Mouse (Mus musculus) neural tube, embryonic 11.5 days (tissue): ENCODE measurements around the gene Lamc2. TPM values are rescaled to one million over a fixed set of nuclear protein-coding genes. Genes with fewer than 3 reads are reported as not detected.

Experiments used
- ATAC-seq: fragments of 200-750 bp; cut with Nextera tagmentation; 2 replicates; pipeline ENCODE4 v1.8.0; 2017; ENCODE audit warnings: moderate number of reproducible peaks, mild to moderate bottlenecking, moderate TSS enrichment, moderate library complexity; ENCODE audit not compliant: insufficient read depth, low FRiP score, low TSS enrichment
- DNase-seq: peaks from one replicate; pipeline ENCODE4 v3.0.0-alpha.2; 2015; ENCODE audit warnings: low spot score
- H3K27ac ChIP-seq: fragments of 300-500 bp; sonication (generic); 2 replicates; pipeline ENCODE4 v1.5.1; 2014; ENCODE audit warnings: low read depth, mild to moderate bottlenecking, low read length
- H3K27me3 ChIP-seq: fragments of 300-500 bp; sonication (generic); 2 replicates; pipeline ENCODE4 v1.6.1; 2014; ENCODE audit warnings: mild to moderate bottlenecking, low read length, mixed read lengths; ENCODE audit not compliant: control insufficient read depth, insufficient read depth
- H3K36me3 ChIP-seq: fragments of 300-500 bp; sonication (generic); 2 replicates; pipeline ENCODE4 v1.6.1; 2014; ENCODE audit warnings: mild to moderate bottlenecking, low read length, moderate library complexity, mixed read lengths; ENCODE audit not compliant: control insufficient read depth, insufficient read depth
- H3K4me1 ChIP-seq: fragments of 300-500 bp; sonication (generic); 2 replicates; pipeline ENCODE4 v1.6.1; 2014; ENCODE audit warnings: low read length, mixed read lengths; ENCODE audit not compliant: control insufficient read depth, insufficient read depth
- H3K4me2 ChIP-seq: fragments of 300-500 bp; sonication (generic); 2 replicates; pipeline ENCODE4 v1.6.1; 2014; ENCODE audit warnings: low read depth, mild to moderate bottlenecking, moderate library complexity
- H3K4me3 ChIP-seq: fragments of 300-500 bp; sonication (generic); 2 replicates; pipeline ENCODE4 v1.5.1; 2014; ENCODE audit warnings: low read depth, low read length
- H3K9ac ChIP-seq: fragments of 300-500 bp; sonication (generic); 2 replicates; pipeline ENCODE4 v1.6.1; 2014; ENCODE audit warnings: mild to moderate bottlenecking, low read length
- H3K9me3 ChIP-seq: fragments of 300-500 bp; sonication (generic); 2 replicates; pipeline ENCODE4 v1.6.1; 2016; ENCODE audit warnings: low read length; ENCODE audit not compliant: control insufficient read depth
- WGBS: fragments of 180-500 bp; shearing (Covaris S2); extraction: QIAGEN DNeasy Blood & Tissue Kit; methylation state at CpG from one replicate; pipeline ENCODE4 v1.1.7; 2014; 5-methylcytosine and 5-hydroxymethylcytosine counted together
- polyA plus RNA-seq: library from polyadenylated mRNA; unstranded; fragments of >200 nt; fragmentation: Nextera tagmentation; extraction: Ambion mirVana; gene quantifications from 2 replicates; pipeline ENCODE4 v1.2.1, GENCODE M21; 2014

Gene Lamc2
- polyA plus RNA-seq, 1 experiment from 2014 or later: 0.78 TPM

DNA sequence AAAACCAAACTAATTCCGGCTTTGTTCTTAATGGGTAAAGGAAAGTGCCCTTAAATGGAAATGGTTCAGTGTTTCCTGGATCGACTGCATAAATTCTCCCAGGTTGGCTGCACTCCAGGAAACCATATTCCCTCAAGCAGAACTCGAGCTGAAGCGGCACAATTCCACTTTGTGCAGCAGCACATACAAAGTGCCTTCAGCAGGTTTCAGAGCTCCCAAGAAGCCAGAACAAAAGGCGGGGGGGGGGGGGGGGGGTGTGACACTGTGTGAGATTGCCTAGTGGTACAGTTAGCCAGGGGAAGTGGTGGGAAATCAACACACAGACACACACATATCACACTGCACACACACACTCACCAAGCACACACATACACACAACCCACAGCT, 5.7 kb upstream of the Lamc2 start:
- peak; percentile 27 for DNase-seq
- Histone ChIP-seq H3K27me3 (peaks cover 6% of the 10 kb centered on the region), H3K36me3 (no peaks in the 10 kb centered on the region), H3K4me1 (no peaks in the 10 kb centered on the region; the same call in 1 of the 2 replicates), H3K27ac (no peak overlapping the region), H3K4me2 (no peak overlapping the region), H3K9me3 (no peaks in the 10 kb centered on the region), H3K4me3 (no peak overlapping the region), H3K9ac (no peak overlapping the region)
- peak; percentile 31; the same call in 1 of the 2 replicates for ATAC-seq
- WGBS: 25% methylated on average over 5 of the region's 5 CpGs

GRCm38 (mm10) chr1:153191237-153191942, 5.1 kb upstream of the Lamc2 start:
- Histone ChIP-seq H3K9me3 (no peaks in the 10 kb centered on the region), H3K4me3 (no peak overlapping the region), H3K9ac (no peak overlapping the region), H3K4me2 (no peak overlapping the region), H3K4me1 (no peaks in the 10 kb centered on the region; the same call in 1 of the 2 replicates), H3K36me3 (no peaks in the 10 kb centered on the region), H3K27me3 (peaks cover 11% of the 10 kb centered on the region), H3K27ac (no peak overlapping the region)
- 57% methylated on average over 15 of the region's 15 CpGs for WGBS
- DNase-seq: peak; percentile 29
- peak; percentile 20; the same call in 1 of the 2 replicates for ATAC-seq

DNA sequence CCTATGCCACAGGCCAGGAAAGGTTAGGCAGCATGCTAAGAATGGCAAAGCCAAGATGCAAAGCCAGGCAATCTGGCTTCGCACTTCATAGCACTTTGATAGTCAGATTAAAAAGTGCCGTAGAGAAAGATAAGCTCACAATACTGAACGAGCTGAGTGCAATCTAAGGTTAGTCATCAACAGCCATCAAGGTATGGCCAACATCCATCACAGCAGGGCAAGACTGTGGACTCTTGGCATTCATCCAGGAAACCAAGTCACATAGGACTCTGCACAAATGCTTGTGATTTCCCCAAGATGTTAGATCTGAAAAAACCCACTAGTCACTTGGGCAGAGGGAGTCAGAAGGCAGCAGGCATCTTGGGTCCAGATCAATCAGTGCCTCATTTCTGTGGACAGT, 1.8 kb upstream of the Lamc2 start:
- no peak overlapping the region for H3K9ac ChIP-seq
- H3K4me1 ChIP-seq: peaks cover 4% of the 10 kb centered on the region
- ATAC-seq (no peak), DNase-seq (no peak)
- H3K27me3 ChIP-seq: peaks cover 30% of the 10 kb centered on the region
- WGBS: 87% methylated on average over 3 of the region's 3 CpGs
- no peaks in the 10 kb centered on the region for H3K36me3 ChIP-seq
- no peak overlapping the region for H3K4me3 ChIP-seq
- no peak overlapping the region for H3K27ac ChIP-seq
- no peak overlapping the region for H3K4me2 ChIP-seq
- H3K9me3 ChIP-seq: no peaks in the 10 kb centered on the region

- Histone ChIP-seq H3K36me3 (no peaks in the 10 kb centered on the region), H3K4me1 (no peaks in the 10 kb centered on the region; the same call in 1 of the 2 replicates), H3K4me3 (no peak overlapping the region), H3K9me3 (no peaks in the 10 kb centered on the region), H3K9ac (no peak overlapping the region), H3K27ac (no peak overlapping the region), H3K4me2 (no peak overlapping the region), H3K27me3 (peaks cover 12% of the 10 kb centered on the region)
- ATAC-seq (no peak), DNase-seq (no peak)
- 66% methylated on average over 9 of the region's 9 CpGs for WGBS
Measured at GRCm38 (mm10) chr1:153180586-153181289, 5.5 kb downstream of the Lamc2 start.

GRCm38 (mm10) chr1:153180160-153180559, 6.1 kb downstream of the Lamc2 start:
- no peak overlapping the region for H3K4me2 ChIP-seq
- peaks cover 6% of the 10 kb centered on the region for H3K27me3 ChIP-seq
- ATAC-seq (no peak), DNase-seq (no peak)
- no peaks in the 10 kb centered on the region for H3K4me1 ChIP-seq
- no peak overlapping the region for H3K4me3 ChIP-seq
- no peak overlapping the region for H3K9ac ChIP-seq
- H3K36me3 ChIP-seq: no peaks in the 10 kb centered on the region
- H3K27ac ChIP-seq: no peak overlapping the region
- no peaks in the 10 kb centered on the region for H3K9me3 ChIP-seq
- WGBS: 85% methylated on average over 4 of the region's 4 CpGs

GRCm38 (mm10) chr1:153174801-153175200, 11.4 kb downstream of the Lamc2 start:
- no peaks in the 10 kb centered on the region for H3K9me3 ChIP-seq
- no peak overlapping the region for H3K9ac ChIP-seq
- H3K4me2 ChIP-seq: no peak overlapping the region
- DNase-seq: no peak
- H3K4me1 ChIP-seq: no peaks in the 10 kb centered on the region; the same call in 1 of the 2 replicates
- 63% methylated on average over 12 of the region's 12 CpGs for WGBS
- H3K27me3 ChIP-seq: no peaks in the 10 kb centered on the region
- no peak overlapping the region for H3K4me3 ChIP-seq
- no peak overlapping the region for H3K27ac ChIP-seq
- H3K36me3 ChIP-seq: no peaks in the 10 kb centered on the region
- ATAC-seq: no peak

GRCm38 (mm10) chr1:153173276-153173675, 13.0 kb downstream of the Lamc2 start:
- Histone ChIP-seq H3K4me1 (no peaks in the 10 kb centered on the region; the same call in 1 of the 2 replicates), H3K9me3 (no peaks in the 10 kb centered on the region), H3K4me3 (no peak overlapping the region), H3K27ac (no peak overlapping the region), H3K9ac (no peak overlapping the region), H3K36me3 (no peaks in the 10 kb centered on the region), H3K27me3 (no peaks in the 10 kb centered on the region), H3K4me2 (no peak overlapping the region)
- 69% methylated on average over 3 of the region's 3 CpGs for WGBS
- DNase-seq (no peak), ATAC-seq (no peak)

- Histone ChIP-seq H3K4me1 (no peaks in the 10 kb centered on the region; the same call in 1 of the 2 replicates), H3K27ac (no peak overlapping the region), H3K27me3 (no peaks in the 10 kb centered on the region), H3K36me3 (no peaks in the 10 kb centered on the region), H3K9ac (no peak overlapping the region), H3K4me2 (no peak overlapping the region), H3K4me3 (no peak overlapping the region), H3K9me3 (no peaks in the 10 kb centered on the region)
- peak; percentile 16 for DNase-seq
- WGBS: 21% methylated on average over 9 of the region's 9 CpGs
- no peak for ATAC-seq
Measured at GRCm38 (mm10) chr1:153172291-153172731, 13.9 kb downstream of the Lamc2 start.
